Mouse (Mus musculus): ENCODE measurements at regions not wholly inside any gene's neighbourhood (a gene's known extent, or its start where the extent isn't known, plus 50 kb on each side); places are given as distances from the start of the nearest gene placed in this dataset.

DNA sequence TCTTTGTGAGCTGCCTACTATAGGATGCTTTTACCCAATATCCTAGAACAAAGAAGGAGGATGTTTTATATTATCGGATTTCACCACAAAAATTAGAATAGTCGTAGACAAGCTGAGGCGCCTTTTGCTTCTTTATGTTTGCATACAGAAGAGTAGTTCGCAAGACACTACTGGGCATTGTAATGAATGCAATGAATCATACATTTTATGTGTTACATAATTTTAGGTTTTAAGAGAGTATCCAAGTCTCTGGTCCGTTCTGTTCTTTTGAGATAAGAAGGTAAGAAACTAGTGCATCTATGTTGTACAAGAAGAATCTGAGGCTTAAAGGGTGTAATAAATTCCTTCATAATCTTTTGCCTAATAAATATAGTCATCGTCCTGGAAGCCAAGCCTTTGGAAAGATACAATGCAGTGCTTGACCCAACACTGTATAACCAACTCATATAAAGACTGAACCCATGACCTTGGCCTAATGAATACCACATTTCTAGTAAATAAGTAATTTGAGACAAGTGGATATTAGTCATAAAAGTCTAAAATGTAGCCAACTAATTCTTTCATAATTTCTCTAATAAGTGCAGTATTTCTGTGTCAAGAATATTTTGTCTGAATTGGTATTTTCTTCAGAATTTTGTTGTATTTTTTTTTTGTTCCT is 108.5 kb upstream of the Kitl start:
- 59% methylated on average over 6 of the region's 6 CpGs for WGBS
- Histone ChIP-seq H3K9me3 (ENCODE audit: control insufficient read depth) (no peaks in the 10 kb centered on the region), H3K36me3 (ENCODE audit: control insufficient read depth, insufficient read depth) (no peaks in the 10 kb centered on the region), H3K4me1 (replicated peaks; ENCODE audit: control insufficient read depth, insufficient read depth, low read length) (0 out of 2 replicates have a peak, but pooled peaks cover 1% of the 10 kb centered on the region), H3K4me2 (replicated peaks; ENCODE audit: low read depth) (no peak overlapping the region), H3K27me3 (replicated peaks; ENCODE audit: control insufficient read depth, insufficient read depth, low read length) (no peaks in the 10 kb centered on the region), H3K9ac (ENCODE audit: low read depth, low read length) (no peak overlapping the region), H3K27ac (ENCODE audit: low read depth, low read length) (no peak overlapping the region), H3K4me3 (ENCODE audit: low read depth, low read length) (no peak overlapping the region)
- no peak for ATAC-seq
- TF ChIP-seq CTCF (IDR thresholded peaks at IDR 0.05; ENCODE audit: low read depth): no peak

DNA sequence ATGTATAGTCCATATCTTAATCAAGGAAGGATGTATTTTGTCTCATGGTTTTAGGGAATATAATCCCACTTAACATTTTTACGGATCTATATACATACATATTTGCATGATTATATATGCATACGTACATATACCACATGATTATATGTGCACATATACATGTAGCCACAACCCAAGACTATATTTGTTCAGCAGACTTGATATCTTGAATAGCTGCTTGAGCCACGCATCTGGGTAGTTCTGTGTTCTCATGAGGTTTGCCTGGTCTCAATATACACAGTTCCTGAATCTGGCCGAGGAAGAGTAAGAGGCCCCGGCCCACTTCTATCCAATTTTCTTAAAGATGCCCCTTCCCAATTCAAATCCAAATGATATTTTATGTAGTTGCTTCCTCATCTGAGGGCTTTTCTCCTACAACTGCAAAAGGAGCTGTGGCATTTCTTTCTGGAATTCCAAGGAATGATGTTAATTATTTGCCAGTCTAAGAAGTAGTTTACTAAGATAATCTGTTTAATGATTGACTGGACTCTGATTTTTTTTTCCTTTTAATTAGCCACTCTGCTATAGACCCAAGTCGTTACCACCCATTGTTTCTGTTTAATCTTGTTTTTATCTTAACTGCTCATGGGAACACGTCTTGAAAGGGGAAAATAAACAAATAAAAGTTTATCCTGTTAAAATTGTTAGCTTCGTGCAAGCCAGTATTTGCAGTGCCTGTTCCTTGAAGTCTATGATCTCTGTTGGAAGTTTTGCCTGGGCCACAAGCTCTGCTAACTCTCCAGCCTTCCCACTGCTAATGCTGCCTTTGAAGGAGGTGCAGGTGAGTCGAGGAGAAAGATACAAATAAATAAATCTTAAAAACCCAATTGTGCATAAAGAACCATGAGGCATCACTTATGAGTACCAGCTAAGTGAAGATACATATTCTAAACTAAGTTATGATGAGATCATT is 112.9 kb upstream of the Kitl start:
- no peaks in the 10 kb centered on the region for H3K27me3 ChIP-seq (replicated peaks; ENCODE audit: control insufficient read depth, insufficient read depth, low read length)
- no peak overlapping the region for H3K27ac ChIP-seq (ENCODE audit: low read depth, low read length)
- H3K4me2 ChIP-seq (replicated peaks; ENCODE audit: low read depth): 0 out of 2 replicates have a peak overlapping the region, but pooled peaks have one; percentile 28
- 33% methylated on average over 9 of the region's 9 CpGs for WGBS
- no peak overlapping the region for H3K9ac ChIP-seq (ENCODE audit: low read depth, low read length)
- H3K9me3 ChIP-seq (ENCODE audit: control insufficient read depth): no peaks in the 10 kb centered on the region
- 0 out of 2 replicates have a peak, but pooled peaks cover 5% of the 10 kb centered on the region for H3K4me1 ChIP-seq (replicated peaks; ENCODE audit: control insufficient read depth, insufficient read depth, low read length)
- H3K4me3 ChIP-seq (ENCODE audit: low read depth, low read length): no peak overlapping the region
- no peaks in the 10 kb centered on the region for H3K36me3 ChIP-seq (ENCODE audit: control insufficient read depth, insufficient read depth)
- peak; percentile 68 for ATAC-seq
- no peak for TF ChIP-seq CTCF (IDR thresholded peaks at IDR 0.05; ENCODE audit: low read depth)

DNA sequence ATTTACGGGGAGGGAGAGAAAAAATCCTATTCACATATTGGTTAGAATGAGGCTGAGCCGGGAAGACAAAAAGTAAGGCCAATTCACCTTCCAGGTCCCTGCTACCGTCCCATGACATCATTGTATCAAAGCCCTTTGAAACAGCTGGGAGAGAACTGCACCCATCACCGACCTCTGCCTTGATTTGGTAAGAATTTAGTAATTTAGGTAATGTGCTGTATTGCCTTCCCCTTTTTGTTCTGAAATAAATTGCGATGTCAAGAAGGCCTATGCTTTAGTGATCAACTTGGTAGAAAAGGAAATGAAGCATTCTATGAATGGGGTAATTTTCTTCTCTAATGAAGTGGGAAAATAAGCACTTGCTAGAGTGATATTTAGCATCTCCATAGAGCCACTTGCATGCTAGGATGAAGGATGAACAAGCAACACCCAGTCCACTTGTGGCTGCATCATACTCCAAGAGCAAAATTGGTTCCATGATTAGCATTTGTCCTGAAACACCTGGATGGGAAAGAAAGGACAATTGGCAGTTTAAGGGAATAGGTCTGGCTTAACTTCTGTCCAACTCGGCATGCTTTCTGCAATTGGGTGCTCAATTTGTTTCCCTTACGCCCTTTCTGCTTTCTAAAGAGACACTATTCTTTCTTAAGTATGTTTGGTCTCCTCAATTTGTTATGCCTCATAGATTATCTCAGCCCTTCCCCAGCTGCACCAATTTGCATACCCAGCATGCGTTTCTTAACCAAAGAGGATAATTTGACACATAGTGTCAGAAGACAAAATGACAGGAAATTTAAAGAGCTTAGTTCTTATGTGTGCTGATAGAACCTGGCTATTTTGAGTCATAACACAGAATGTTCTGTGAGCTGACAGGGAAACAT is 114.2 kb upstream of the Kitl start:
- WGBS: 89% methylated on average over 8 of the region's 8 CpGs
- H3K4me2 ChIP-seq (replicated peaks; ENCODE audit: low read depth): no peak overlapping the region
- no peak overlapping the region for H3K9ac ChIP-seq (ENCODE audit: low read depth, low read length)
- H3K4me1 ChIP-seq (replicated peaks; ENCODE audit: control insufficient read depth, insufficient read depth, low read length): 0 out of 2 replicates have a peak, but pooled peaks cover 5% of the 10 kb centered on the region
- no peaks in the 10 kb centered on the region for H3K9me3 ChIP-seq (ENCODE audit: control insufficient read depth)
- TF ChIP-seq CTCF (IDR thresholded peaks at IDR 0.05; ENCODE audit: low read depth): no peak
- no peak for ATAC-seq
- no peak overlapping the region for H3K27ac ChIP-seq (ENCODE audit: low read depth, low read length)
- no peaks in the 10 kb centered on the region for H3K36me3 ChIP-seq (ENCODE audit: control insufficient read depth, insufficient read depth)
- H3K27me3 ChIP-seq (replicated peaks; ENCODE audit: control insufficient read depth, insufficient read depth, low read length): no peaks in the 10 kb centered on the region
- H3K4me3 ChIP-seq (ENCODE audit: low read depth, low read length): no peak overlapping the region

DNA sequence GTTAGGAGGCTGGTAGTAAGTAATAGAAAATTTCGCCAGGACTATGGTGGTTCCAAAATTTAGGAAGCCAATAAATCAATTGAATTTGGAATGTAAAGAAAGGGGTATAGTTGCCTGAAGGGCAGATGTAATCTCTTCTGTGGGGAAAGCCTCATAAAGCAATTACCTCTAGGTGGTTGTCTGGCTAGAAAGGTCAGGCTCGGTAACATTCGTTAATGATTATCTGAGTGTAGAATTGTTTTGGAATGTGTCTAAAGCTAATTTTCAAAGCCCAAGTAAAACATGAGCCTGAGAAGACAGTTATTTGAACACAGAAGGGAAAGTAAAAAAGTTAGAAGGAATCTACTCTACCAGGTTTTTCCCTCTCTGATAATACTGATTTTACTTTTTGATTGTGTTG is 121.4 kb upstream of the Kitl start:
- Histone ChIP-seq H3K9me3 (ENCODE audit: control insufficient read depth) (no peaks in the 10 kb centered on the region), H3K36me3 (ENCODE audit: control insufficient read depth, insufficient read depth) (no peaks in the 10 kb centered on the region), H3K27me3 (replicated peaks; ENCODE audit: control insufficient read depth, insufficient read depth, low read length) (no peaks in the 10 kb centered on the region), H3K4me2 (replicated peaks; ENCODE audit: low read depth) (no peak overlapping the region), H3K4me3 (ENCODE audit: low read depth, low read length) (no peak overlapping the region), H3K9ac (ENCODE audit: low read depth, low read length) (no peak overlapping the region), H3K4me1 (replicated peaks; ENCODE audit: control insufficient read depth, insufficient read depth, low read length) (peaks cover 12% of the 10 kb centered on the region; the same call in 1 of the 2 replicates), H3K27ac (ENCODE audit: low read depth, low read length) (no peak overlapping the region)
- TF ChIP-seq CTCF (IDR thresholded peaks at IDR 0.05; ENCODE audit: low read depth): no peak
- ATAC-seq: peak; percentile 45; the same call in 1 of the 2 replicates
- WGBS: 23% methylated on average over 3 of the region's 3 CpGs

DNA sequence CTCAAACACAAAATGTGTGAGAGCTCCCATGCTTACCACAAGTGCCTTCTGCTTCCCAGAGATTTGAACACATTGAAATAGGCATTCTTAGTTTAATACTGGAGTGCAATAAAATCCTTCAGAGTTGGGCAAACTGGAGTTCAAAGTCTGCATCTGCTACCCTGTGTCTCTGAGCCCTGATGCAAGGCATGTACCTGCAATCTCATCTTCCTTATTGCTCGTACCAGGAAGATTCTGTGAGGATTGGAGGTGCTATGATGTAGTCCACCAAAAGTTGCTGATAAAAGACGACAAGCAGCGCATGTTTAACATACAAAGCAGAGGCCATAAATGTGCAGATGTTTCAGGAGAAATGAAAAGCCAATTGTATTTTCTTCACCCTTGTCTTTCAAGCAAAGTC is 123.5 kb upstream of the Kitl start:
- no peaks in the 10 kb centered on the region for H3K36me3 ChIP-seq (ENCODE audit: control insufficient read depth, insufficient read depth)
- peaks cover 12% of the 10 kb centered on the region; the same call in 1 of the 2 replicates for H3K4me1 ChIP-seq (replicated peaks; ENCODE audit: control insufficient read depth, insufficient read depth, low read length)
- H3K9me3 ChIP-seq (ENCODE audit: control insufficient read depth): no peaks in the 10 kb centered on the region
- peak; percentile 95 for ATAC-seq
- H3K27me3 ChIP-seq (replicated peaks; ENCODE audit: control insufficient read depth, insufficient read depth, low read length): no peaks in the 10 kb centered on the region
- no peak for TF ChIP-seq CTCF (IDR thresholded peaks at IDR 0.05; ENCODE audit: low read depth)
- no peak overlapping the region for H3K27ac ChIP-seq (ENCODE audit: low read depth, low read length)
- H3K4me2 ChIP-seq (replicated peaks; ENCODE audit: low read depth): no peak overlapping the region
- WGBS: 27% methylated on average over 3 of the region's 3 CpGs
- H3K4me3 ChIP-seq (ENCODE audit: low read depth, low read length): no peak overlapping the region
- H3K9ac ChIP-seq (ENCODE audit: low read depth, low read length): no peak overlapping the region
